Mouse (Mus musculus) heart, embryonic 10.5 days (tissue): ENCODE data around the gene Ptprk. TPM values are rescaled to one million over a fixed set of nuclear protein-coding genes. Genes with fewer than 3 reads are reported as not detected.

Source experiments
- DNase-seq: peaks from one replicate; pipeline ENCODE4 v3.0.0-alpha.2; 2017; ENCODE audit warnings: low spot score
- H3K27ac ChIP-seq: fragments of 300-500 bp; sonication (generic); 2 replicates; pipeline ENCODE4 v1.5.1; 2016; ENCODE audit warnings: mild to moderate bottlenecking
- H3K27me3 ChIP-seq: fragments of 300-500 bp; sonication (generic); 2 replicates; pipeline ENCODE4 v1.6.1; 2016; ENCODE audit warnings: mild to moderate bottlenecking; ENCODE audit not compliant: poor library complexity, insufficient read depth, severe bottlenecking
- H3K36me3 ChIP-seq: fragments of 300-500 bp; sonication (generic); 2 replicates; pipeline ENCODE4 v1.6.1; 2016; ENCODE audit warnings: mild to moderate bottlenecking, moderate library complexity
- H3K4me1 ChIP-seq: fragments of 300-500 bp; sonication (generic); 2 replicates; pipeline ENCODE4 v1.6.1; 2016; ENCODE audit warnings: mild to moderate bottlenecking
- H3K4me3 ChIP-seq: fragments of 300-500 bp; sonication (generic); 2 replicates; pipeline ENCODE4 v1.5.1; 2016; ENCODE audit warnings: mild to moderate bottlenecking, moderate library complexity
- H3K9me3 ChIP-seq: fragments of 300-500 bp; sonication (generic); 2 replicates; pipeline ENCODE4 v1.6.1; 2016; ENCODE audit warnings: mild to moderate bottlenecking, moderate library complexity
- WGBS: fragments of 180-500 bp; shearing (Covaris S2); methylation state at CpG from one replicate; pipeline ENCODE4 v1.1.7; 2016; 5-methylcytosine and 5-hydroxymethylcytosine counted together
- polyA plus RNA-seq: library from polyadenylated mRNA; unstranded; fragments of >200 nt; fragmentation: Nextera tagmentation; extraction: Ambion mirVana; gene quantifications from 2 replicates; pipeline ENCODE4 v1.2.1, GENCODE M21; 2016

The Ptprk gene
- polyA plus RNA-seq, 1 experiment from 2014 or later, result 39.0 TPM

DNA sequence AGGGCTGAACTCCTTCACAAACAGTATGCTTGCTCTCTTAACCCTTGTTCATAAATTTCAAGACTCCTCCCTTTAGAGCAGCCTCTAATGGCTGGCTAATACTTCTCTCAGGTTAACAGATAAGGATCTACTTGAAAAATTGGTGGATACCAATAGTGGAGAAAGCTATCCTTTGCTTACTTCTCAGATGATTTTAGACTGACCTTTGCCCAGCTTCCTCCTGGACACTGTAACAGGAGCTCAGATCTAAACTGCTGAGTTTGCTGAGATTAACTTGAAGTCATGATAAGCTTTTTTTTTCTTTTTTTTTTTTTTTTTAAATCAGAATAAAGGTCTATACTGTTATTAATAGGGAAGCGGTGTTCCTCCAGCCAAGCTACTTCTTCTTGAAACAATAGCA, 92.0 kb downstream of the Ptprk start:
- WGBS, result 96% methylated on average over 1 of the region's 1 CpGs
- Histone ChIP-seq H3K27me3 (no peaks in the 10 kb centered on the region), H3K4me1 (peaks cover 8% of the 10 kb centered on the region; the same call in 1 of the 2 replicates), H3K27ac (no peak overlapping the region), H3K4me3 (no peak overlapping the region), H3K9me3 (no peaks in the 10 kb centered on the region), H3K36me3 (no peaks in the 10 kb centered on the region)
- DNase-seq, result no peak

DNA sequence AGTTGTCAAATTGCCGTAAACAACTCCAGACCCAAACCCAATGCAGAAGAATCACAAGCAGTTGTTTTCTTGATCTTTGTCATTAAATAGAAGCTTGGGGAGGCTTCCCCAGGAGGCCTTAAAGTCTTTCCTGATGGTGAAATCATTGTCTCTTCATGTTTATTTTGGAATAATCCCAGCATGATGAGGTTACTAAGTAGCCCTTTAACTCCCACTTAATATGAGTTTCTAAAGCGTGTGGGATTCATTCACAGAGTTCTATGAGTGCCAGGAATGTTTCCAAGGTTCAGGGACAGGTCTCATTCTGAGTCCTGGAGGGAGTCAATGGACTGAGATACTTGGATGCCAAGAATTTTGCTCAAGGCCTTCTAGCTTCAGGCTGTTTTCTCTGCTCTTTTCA, 92.5 kb downstream of the Ptprk start:
- Histone ChIP-seq H3K4me1 (peaks cover 8% of the 10 kb centered on the region; the same call in 1 of the 2 replicates), H3K27me3 (no peaks in the 10 kb centered on the region), H3K9me3 (no peaks in the 10 kb centered on the region), H3K4me3 (no peak overlapping the region), H3K27ac (no peak overlapping the region), H3K36me3 (no peaks in the 10 kb centered on the region)
- 71% methylated on average over 2 of the region's 2 CpGs for WGBS
- DNase-seq, result no peak

GRCm38 (mm10) chr10:28171196-28171595, 96.6 kb downstream of the Ptprk start:
- Histone ChIP-seq H3K27me3 (no peaks in the 10 kb centered on the region), H3K4me3 (no peak overlapping the region), H3K27ac (no peak overlapping the region), H3K36me3 (no peaks in the 10 kb centered on the region), H3K9me3 (no peaks in the 10 kb centered on the region), H3K4me1 (no peaks in the 10 kb centered on the region)
- WGBS, result 84% methylated on average over 1 of the region's 1 CpGs
- no peak for DNase-seq

- H3K27ac ChIP-seq, result no peak overlapping the region
- no peak overlapping the region for H3K4me3 ChIP-seq
- no peaks in the 10 kb centered on the region for H3K9me3 ChIP-seq
- DNase-seq, result no peak
- no peaks in the 10 kb centered on the region for H3K4me1 ChIP-seq
- H3K36me3 ChIP-seq, result 0 out of 2 replicates have a peak, but pooled peaks cover 2% of the 10 kb centered on the region
- H3K27me3 ChIP-seq, result no peaks in the 10 kb centered on the region
- 55% methylated on average over 4 of the region's 4 CpGs for WGBS
Observed at GRCm38 (mm10) chr10:28178876-28179275, 104.3 kb downstream of the Ptprk start.

DNA sequence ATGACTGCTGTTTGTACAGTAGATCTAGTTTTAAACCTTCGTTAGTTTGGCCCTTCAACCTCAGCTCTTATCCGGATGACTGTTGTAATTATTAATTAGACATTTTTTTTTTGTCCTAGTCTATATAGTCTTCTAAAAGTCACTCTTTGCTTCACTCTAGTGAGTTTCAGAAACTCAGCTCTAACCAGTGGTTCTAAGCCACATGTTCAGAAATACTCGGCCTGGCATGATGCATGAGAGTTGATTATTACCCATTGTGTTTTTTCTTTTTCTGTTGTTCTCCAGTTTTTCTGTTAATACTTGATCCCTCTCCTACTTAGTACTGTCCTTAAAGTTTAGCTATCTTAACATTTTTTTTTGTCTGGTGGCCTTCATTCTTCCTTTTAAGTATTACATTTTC, 107.5 kb downstream of the Ptprk start:
- Histone ChIP-seq H3K4me1 (peaks cover 14% of the 10 kb centered on the region), H3K9me3 (no peaks in the 10 kb centered on the region), H3K4me3 (no peak overlapping the region), H3K36me3 (0 out of 2 replicates have a peak, but pooled peaks cover 2% of the 10 kb centered on the region), H3K27ac (no peak overlapping the region), H3K27me3 (no peaks in the 10 kb centered on the region)
- WGBS, result 93% methylated on average over 3 of the region's 3 CpGs
- DNase-seq, result no peak

DNA sequence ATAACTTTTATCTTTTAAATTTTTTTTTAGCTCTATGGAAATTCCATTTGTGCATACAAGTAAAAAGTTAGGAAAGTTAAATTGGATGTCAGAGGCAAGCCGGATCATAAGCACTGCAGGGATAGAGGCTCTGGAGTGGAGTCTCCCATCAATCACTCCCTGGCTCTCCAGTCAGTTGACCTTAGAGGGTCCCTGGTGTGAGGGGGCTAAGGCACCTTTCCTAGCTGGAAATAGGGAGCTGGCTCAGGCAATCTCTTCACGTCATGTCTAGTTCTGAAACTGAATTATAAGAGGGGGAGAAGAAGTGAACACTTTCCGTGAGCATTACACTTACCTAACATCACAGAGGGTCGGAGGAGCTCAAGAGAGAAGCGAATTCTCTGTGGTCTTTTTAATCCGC, 110.1 kb downstream of the Ptprk start:
- WGBS, result 65% methylated on average over 6 of the region's 6 CpGs
- Histone ChIP-seq H3K27ac (no peak overlapping the region), H3K4me1 (peaks cover 14% of the 10 kb centered on the region), H3K9me3 (no peaks in the 10 kb centered on the region), H3K4me3 (no peak overlapping the region), H3K27me3 (no peaks in the 10 kb centered on the region), H3K36me3 (0 out of 2 replicates have a peak, but pooled peaks cover 2% of the 10 kb centered on the region)
- DNase-seq, result no peak

- Histone ChIP-seq H3K4me3 (no peak overlapping the region), H3K27ac (no peak overlapping the region), H3K9me3 (no peaks in the 10 kb centered on the region), H3K4me1 (peaks cover 14% of the 10 kb centered on the region), H3K36me3 (0 out of 2 replicates have a peak, but pooled peaks cover 1% of the 10 kb centered on the region), H3K27me3 (no peaks in the 10 kb centered on the region)
- DNase-seq, result no peak
- 32% methylated on average over 4 of the region's 4 CpGs for WGBS
Observed at GRCm38 (mm10) chr10:28185326-28185725, 110.7 kb downstream of the Ptprk start.

- Histone ChIP-seq H3K9me3 (no peaks in the 10 kb centered on the region), H3K36me3 (no peaks in the 10 kb centered on the region), H3K4me1 (peaks cover 14% of the 10 kb centered on the region), H3K27me3 (no peaks in the 10 kb centered on the region), H3K4me3 (no peak overlapping the region), H3K27ac (no peak overlapping the region)
- 27% methylated on average over 4 of the region's 4 CpGs for WGBS
- DNase-seq, result no peak
Observed at GRCm38 (mm10) chr10:28186018-28186800, 111.6 kb downstream of the Ptprk start.

- Histone ChIP-seq H3K9me3 (no peaks in the 10 kb centered on the region), H3K36me3 (no peaks in the 10 kb centered on the region), H3K4me3 (no peak overlapping the region), H3K27me3 (no peaks in the 10 kb centered on the region), H3K27ac (no peak overlapping the region), H3K4me1 (no peaks in the 10 kb centered on the region)
- no peak for DNase-seq
- WGBS, result 85% methylated on average over 5 of the region's 5 CpGs
Observed at GRCm38 (mm10) chr10:28191440-28191839, 116.8 kb downstream of the Ptprk start.

GRCm38 (mm10) chr10:28193630-28194029, 119.0 kb downstream of the Ptprk start:
- 91% methylated on average over 5 of the region's 5 CpGs for WGBS
- Histone ChIP-seq H3K27ac (no peak overlapping the region), H3K4me3 (no peak overlapping the region), H3K27me3 (no peaks in the 10 kb centered on the region), H3K36me3 (no peaks in the 10 kb centered on the region), H3K4me1 (no peaks in the 10 kb centered on the region), H3K9me3 (no peaks in the 10 kb centered on the region)
- DNase-seq, result no peak

DNA sequence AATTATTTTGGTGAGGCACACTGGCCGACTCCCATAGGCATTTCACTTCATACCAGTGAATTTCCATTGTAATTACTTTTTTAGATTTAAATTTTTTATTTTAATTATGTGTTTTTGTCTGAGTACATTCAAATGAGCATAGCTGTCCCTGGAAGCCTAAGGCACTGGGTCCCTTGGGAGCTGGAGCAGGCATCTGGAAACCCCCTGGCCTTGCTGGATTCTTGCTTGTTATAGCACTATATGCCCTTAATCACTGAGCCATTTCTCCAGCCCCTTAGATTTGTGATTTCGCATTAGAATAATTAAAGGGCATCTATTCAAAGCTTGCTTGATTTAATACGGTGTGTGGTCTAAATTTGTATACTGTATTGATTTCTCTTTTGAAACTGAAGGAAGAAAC, 126.0 kb downstream of the Ptprk start:
- no peaks in the 10 kb centered on the region for H3K27me3 ChIP-seq
- H3K9me3 ChIP-seq, result no peaks in the 10 kb centered on the region
- no peak overlapping the region for H3K4me3 ChIP-seq
- no peak for DNase-seq
- H3K4me1 ChIP-seq, result no peaks in the 10 kb centered on the region
- no peak overlapping the region for H3K27ac ChIP-seq
- H3K36me3 ChIP-seq, result no peaks in the 10 kb centered on the region
- 91% methylated on average over 3 of the region's 3 CpGs for WGBS

- H3K9me3 ChIP-seq, result no peaks in the 10 kb centered on the region
- no peak for DNase-seq
- H3K36me3 ChIP-seq, result no peaks in the 10 kb centered on the region
- 0 out of 2 replicates have a peak, but pooled peaks cover 7% of the 10 kb centered on the region for H3K4me1 ChIP-seq
- H3K27ac ChIP-seq, result no peak overlapping the region
- H3K27me3 ChIP-seq, result no peaks in the 10 kb centered on the region
- H3K4me3 ChIP-seq, result no peak overlapping the region
Observed at GRCm38 (mm10) chr10:28209394-28209793, 134.8 kb downstream of the Ptprk start.

- Histone ChIP-seq H3K36me3 (no peaks in the 10 kb centered on the region), H3K27ac (no peak overlapping the region), H3K4me3 (no peak overlapping the region), H3K27me3 (no peaks in the 10 kb centered on the region), H3K4me1 (0 out of 2 replicates have a peak, but pooled peaks cover 7% of the 10 kb centered on the region), H3K9me3 (no peaks in the 10 kb centered on the region)
- no peak for DNase-seq
- 69% methylated on average over 1 of the region's 1 CpGs for WGBS
Observed at GRCm38 (mm10) chr10:28212083-28212482, 137.5 kb downstream of the Ptprk start.
